Mouse (Mus musculus) NIH3T3 (cell line): ENCODE measurements around the gene Vmn2r110.

ENCODE experiments used
- DNase-seq: peaks from one replicate; pipeline ENCODE4 v3.0.0-alpha.2; 2012; ENCODE audit warnings: low read depth

Vmn2r110 gene

GRCm38 (mm10) chr17:20596323-20596722 lies at the start of gene Vmn2r110:
TSS of gene Vmn2r110 (minus strand) at chr17:20596423.
- DNase-seq: no peak

GRCm38 (mm10) chr17:20624777-20625176 lies 28.6 kb upstream of the Vmn2r110 start, which contains the start of gene Fpr-rs3:
TSS of gene Fpr-rs3 (minus strand) at chr17:20624877.
- DNase-seq: no peak

GRCm38 (mm10) chr17:20564656-20565055 lies 31.6 kb downstream of the Vmn2r110 start, which contains the start of gene Vmn2r109:
TSS of gene Vmn2r109 (minus strand) at chr17:20564756.
- no peak for DNase-seq
